Mouse (Mus musculus) liver, embryonic 14.5 days (tissue): ENCODE measurements around the gene Hectd4. TPM values are rescaled to one million over a fixed set of nuclear protein-coding genes. Genes with fewer than 3 reads are reported as not detected.

Experiments used
- ATAC-seq: fragments of 200-750 bp; cut with Nextera tagmentation; 2 replicates; pipeline ENCODE4 v1.8.0; 2017; ENCODE audit warnings: moderate number of reproducible peaks, mild to moderate bottlenecking, moderate library complexity; ENCODE audit not compliant: insufficient read depth
- DNase-seq, 3 experiments: peaks; one replicate each; pipeline ENCODE4 v3.0.0-alpha.2; 2012 to 2013; ENCODE audit warnings: low read depth in 3 of 3, low spot score in 3 of 3
- H3K27ac ChIP-seq: fragments of 300-500 bp; sonication (generic); 2 replicates; pipeline ENCODE4 v1.5.1; 2014; ENCODE audit warnings: moderate library complexity, mild to moderate bottlenecking, control low read depth, inconsistent platforms
- H3K27me3 ChIP-seq: fragments of 300-500 bp; sonication (generic); 2 replicates; pipeline ENCODE4 v1.6.1; 2014; ENCODE audit warnings: mild to moderate bottlenecking, low read length, moderate library complexity; ENCODE audit not compliant: control insufficient read depth, insufficient read depth
- H3K36me3 ChIP-seq: fragments of 300-500 bp; sonication (generic); replicated peaks from 2 replicates; pipeline ENCODE4 v1.6.1; 2014; ENCODE audit warnings: low read depth; ENCODE audit not compliant: control insufficient read depth, insufficient read depth
- H3K4me1 ChIP-seq, 2 experiments: fragments of 200-500 bp in 1 of 2; fragments of 300-500 bp in 1 of 2; sonication (generic) in 1 of 2; replicated peaks; 2 replicates each; pipeline ENCODE4 v1.6.1; 2012 to 2014; ENCODE audit warnings: antibody characterized with exemption in 1 of 2, inconsistent platforms in 1 of 2, low read length in 1 of 2; ENCODE audit not compliant: control insufficient read depth in 2 of 2, insufficient read depth in 2 of 2
- H3K4me2 ChIP-seq: fragments of 300-500 bp; sonication (generic); 2 replicates; pipeline ENCODE4 v1.6.1; 2014; ENCODE audit warnings: low read depth, mild to moderate bottlenecking, control low read depth, moderate library complexity
- H3K4me3 ChIP-seq, 2 experiments: fragments of 200-500 bp in 1 of 2; fragments of 300-500 bp in 1 of 2; sonication (generic) in 1 of 2; 2 replicates each; pipeline ENCODE4 v1.5.1; 2012 to 2014; ENCODE audit warnings: low read depth in 2 of 2, low read length in 2 of 2, mild to moderate bottlenecking in 2 of 2, control low read depth in 1 of 2, inconsistent platforms in 1 of 2, moderate library complexity in 1 of 2; ENCODE audit not compliant: insufficient read depth in 1 of 2
- H3K9ac ChIP-seq: fragments of 300-500 bp; sonication (generic); replicated peaks from 2 replicates; pipeline ENCODE4 v1.6.1; 2014; ENCODE audit warnings: mild to moderate bottlenecking, control low read depth, moderate library complexity
- H3K9me3 ChIP-seq: fragments of 300-500 bp; sonication (generic); 2 replicates; pipeline ENCODE4 v1.6.1; 2016; ENCODE audit warnings: low read length, mixed read lengths; ENCODE audit not compliant: control insufficient read depth
- CTCF ChIP-seq: IDR thresholded peaks from 2 replicates; pipeline ENCODE4 v1.5.1; 2016; ENCODE audit warnings: antibody characterized with exemption, low read depth, control low read depth
- EP300 ChIP-seq: IDR thresholded peaks from 2 replicates; pipeline ENCODE4 v1.6.1; 2016; ENCODE audit warnings: antibody characterized with exemption, low read depth
- WGBS: fragments of 180-500 bp; shearing (Covaris S2); extraction: QIAGEN DNeasy Blood & Tissue Kit; methylation state at CpG from one replicate; pipeline ENCODE4 v1.1.7; 2014; ENCODE audit not compliant: insufficient replicate concordance; 5-methylcytosine and 5-hydroxymethylcytosine counted together
- polyA plus RNA-seq, 2 experiments: library from polyadenylated mRNA; depleted of rRNA in 1 of 2; stranded (reverse) in 1 of 2; unstranded in 1 of 2; fragments of >200 nt; fragmentation: Nextera tagmentation in 1 of 2; extraction: Ambion mirVana in 1 of 2; gene quantifications; 2 replicates each; pipeline versions ENCODE4 v1.2.1 to v1.2.3; 2012 to 2014

Gene Hectd4
- polyA plus RNA-seq, 2 experiments = 11.2 to 15.8 TPM

DNA sequence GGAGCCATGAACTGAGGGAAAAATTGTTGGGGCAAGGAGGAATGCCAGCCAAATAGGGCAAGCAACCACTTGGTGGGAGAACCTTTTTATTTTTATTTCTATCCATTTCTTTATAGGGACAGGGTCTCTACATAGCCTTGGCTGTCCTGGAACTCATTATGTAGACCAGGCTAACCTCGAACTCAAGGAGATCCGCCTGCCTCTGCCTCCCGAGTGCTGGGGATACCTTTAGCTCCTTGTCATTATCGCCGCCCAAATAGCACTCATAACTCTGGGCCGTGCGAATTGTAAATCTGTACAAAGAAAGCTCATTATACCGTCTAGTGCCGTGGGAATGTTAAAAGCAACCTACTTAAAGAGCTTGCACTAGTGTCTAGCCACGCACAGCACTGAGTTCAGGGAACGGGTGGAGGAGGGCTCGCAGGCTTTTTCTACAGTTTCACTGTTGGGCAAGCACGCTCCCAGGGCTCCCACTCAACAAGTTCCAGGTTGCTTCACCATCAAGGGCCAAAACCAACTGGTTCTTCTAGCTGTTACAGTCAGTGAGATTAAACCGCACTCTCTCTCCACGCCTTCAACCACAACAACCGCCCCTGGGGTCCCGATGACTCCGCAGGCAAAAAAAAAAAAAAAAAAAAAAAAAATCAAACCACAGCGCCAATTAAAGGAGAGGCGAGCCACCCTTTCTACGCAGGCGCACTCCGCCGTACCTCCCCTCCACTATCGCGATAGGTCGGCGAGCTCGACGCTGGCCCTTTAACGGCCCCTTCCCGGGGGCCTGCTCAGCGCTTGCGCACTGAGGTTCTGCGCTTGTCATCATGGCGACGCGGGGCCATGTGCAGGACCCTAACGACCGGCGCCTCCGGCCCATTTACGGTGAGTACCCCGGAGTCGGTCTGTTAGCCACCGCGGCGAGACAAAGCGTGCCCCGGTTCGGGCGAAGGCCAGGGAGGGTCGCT lies 177.4 kb downstream of the Hectd4 start, which contains the start of gene Naa25:
Gene Naa25, plus strand, starts transcription at position 750 of the 959 bp plus-strand sequence.
- 6% methylated on average over 53 of the region's 53 CpGs for WGBS

DNA sequence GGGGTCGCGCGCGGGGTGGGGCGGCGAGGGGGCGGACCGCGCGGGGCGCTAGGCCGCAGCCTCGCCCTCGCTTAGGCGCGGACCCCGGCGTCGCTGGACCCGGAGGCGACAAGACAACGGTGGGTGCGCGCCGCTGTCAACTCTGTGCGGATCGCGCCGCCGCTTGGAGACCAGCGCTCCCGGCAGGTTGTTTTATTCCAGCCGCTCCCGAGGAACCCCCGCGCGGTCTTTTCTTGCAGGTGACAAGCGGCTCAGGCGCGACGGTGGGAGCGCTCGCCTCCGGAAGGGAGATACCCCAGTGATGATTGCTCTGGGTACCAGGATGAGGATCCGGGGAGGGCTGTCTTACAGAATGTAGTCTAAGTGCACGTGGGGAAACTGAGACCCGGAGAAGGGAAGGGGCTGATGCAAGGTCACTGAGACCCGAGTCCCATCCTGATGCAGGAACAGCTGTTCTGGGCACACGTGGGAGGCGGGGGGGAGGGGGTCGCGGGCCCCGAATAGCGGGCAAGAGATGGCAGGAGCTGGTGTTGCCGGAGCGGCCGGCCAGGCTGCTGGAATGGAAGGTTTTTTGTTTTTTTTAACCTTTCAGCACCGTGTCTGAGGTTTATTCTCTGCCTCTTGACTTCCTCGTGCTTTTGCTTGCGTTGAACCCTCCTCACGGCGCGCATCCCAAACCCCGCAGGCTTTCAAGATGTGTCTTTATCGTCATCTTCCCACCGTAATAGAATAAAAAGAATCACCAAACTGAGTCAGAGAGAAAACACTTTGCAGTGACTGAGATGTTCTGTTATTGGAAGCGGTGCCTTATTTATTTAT lies 178.3 kb downstream of the Hectd4 start:
- Histone ChIP-seq H3K4me3 (peak overlapping the region; percentile 76 to 89), H3K9me3 (no peaks in the 10 kb centered on the region; the same call in 1 of the 2 replicates), H3K36me3 (no peaks in the 10 kb centered on the region; the same call in none of the 2 replicates), H3K4me2 (peak overlapping the region; percentile 98), H3K27ac (peak overlapping the region; percentile 38), H3K27me3 (no peaks in the 10 kb centered on the region), H3K9ac (peak overlapping the region; percentile 83), H3K4me1 (peaks cover 26 to 31% of the 10 kb centered on the region in 2 experiments)
- DNase-seq (no peak), ATAC-seq (peak; percentile 75)
- WGBS = under 1% methylated on average over 67 of the region's 67 CpGs
- TF ChIP-seq EP300 (no peak), CTCF (no peak)

More for the DNA sequence above, 177.4 kb downstream of the Hectd4 start, which contains the start of gene Naa25:
- Histone ChIP-seq H3K36me3 (no peaks in the 10 kb centered on the region; the same call in 1 of the 2 replicates), H3K4me2 (peak within 1 kb of the TSS; percentile 98), H3K27me3 (no peaks in the 10 kb centered on the region), H3K9ac (peak within 1 kb of the TSS; percentile 83), H3K4me3 (peak within 1 kb of the TSS; percentile 76 to 89), H3K27ac (peak within 1 kb of the TSS; percentile 95), H3K4me1 (peaks cover 26 to 31% of the 10 kb centered on the region in 2 experiments), H3K9me3 (no peaks in the 10 kb centered on the region; the same call in 1 of the 2 replicates)
- DNase-seq (peak; percentile 91 to 95 (median 93)), ATAC-seq (peak; percentile 92)
- TF ChIP-seq CTCF = no peak
- peak; percentile 44; the same call in 1 of the 2 replicates for TF ChIP-seq EP300

DNA sequence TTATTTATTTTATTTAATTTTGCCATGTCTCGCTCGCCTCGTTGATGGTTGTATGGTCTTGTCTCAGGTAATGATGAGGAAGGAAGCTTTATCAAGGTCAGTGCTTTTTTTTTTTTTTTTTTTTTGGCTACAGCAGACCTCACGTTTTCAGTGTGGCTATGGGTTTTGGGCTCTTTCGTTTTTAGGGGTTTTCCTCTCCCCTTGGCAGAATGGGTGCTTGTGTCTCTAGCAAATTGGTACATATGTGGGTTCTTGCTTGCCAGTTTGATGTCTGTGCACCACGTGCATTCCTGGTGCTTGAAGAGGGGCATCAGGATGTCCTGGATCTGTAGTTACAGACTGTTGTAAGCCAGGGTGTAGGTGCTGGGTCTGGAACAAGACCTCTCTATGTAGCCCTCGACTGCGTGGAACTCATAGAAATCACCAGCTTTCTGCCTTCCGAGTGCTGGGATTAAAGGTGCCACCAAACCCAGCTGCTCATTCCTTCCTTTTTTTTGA lies 179.0 kb downstream of the Hectd4 start:
- WGBS = 22% methylated on average over 9 of the region's 9 CpGs
- Histone ChIP-seq H3K4me2 (peak overlapping the region; percentile 98), H3K9me3 (no peaks in the 10 kb centered on the region; the same call in 1 of the 2 replicates), H3K4me1 (peaks cover 26 to 34% of the 10 kb centered on the region in 2 experiments), H3K27ac (no peak overlapping the region; the same call in 1 of the 2 replicates), H3K36me3 (no peaks in the 10 kb centered on the region; the same call in none of the 2 replicates), H3K4me3 (peak overlapping the region; percentile 76 to 89), H3K27me3 (no peaks in the 10 kb centered on the region), H3K9ac (peak overlapping the region; percentile 83)
- DNase-seq (no peak), ATAC-seq (no peak)
- TF ChIP-seq CTCF (no peak), EP300 (no peak)

DNA sequence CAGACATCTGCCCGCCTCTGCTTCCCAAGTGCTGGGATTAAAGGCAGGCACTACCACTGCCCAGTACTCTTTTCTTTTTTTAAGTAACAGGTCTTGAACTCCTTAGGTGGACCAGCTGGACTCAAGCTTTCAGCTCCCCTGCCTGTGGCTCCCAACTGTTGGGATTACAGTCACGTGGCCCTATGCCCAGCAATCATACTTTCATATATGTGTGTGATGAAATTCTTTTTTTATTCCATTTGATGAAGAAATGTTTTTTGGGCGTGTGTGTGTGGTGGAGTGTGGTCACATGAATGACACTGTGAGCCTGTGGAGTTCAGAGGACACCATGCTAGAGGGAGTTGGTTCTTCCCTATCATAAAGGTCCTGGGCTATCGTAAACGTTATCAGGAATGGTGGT lies 179.5 kb downstream of the Hectd4 start:
- ATAC-seq (no peak), DNase-seq (no peak)
- no peak overlapping the region for H3K9ac ChIP-seq
- H3K4me3 ChIP-seq = peak overlapping the region; percentile 61 to 76; a peak in 3 of 4 replicates
- no peaks in the 10 kb centered on the region for H3K9me3 ChIP-seq
- no peaks in the 10 kb centered on the region for H3K27me3 ChIP-seq
- H3K4me2 ChIP-seq = peak overlapping the region; percentile 98
- peaks cover 26 to 34% of the 10 kb centered on the region in 2 experiments for H3K4me1 ChIP-seq
- no peak for TF ChIP-seq EP300
- no peak for TF ChIP-seq CTCF
- WGBS = 50% methylated on average over 5 of the region's 5 CpGs
- no peaks in the 10 kb centered on the region; the same call in none of the 2 replicates for H3K36me3 ChIP-seq
- H3K27ac ChIP-seq = no peak overlapping the region; the same call in 1 of the 2 replicates
